Mouse (Mus musculus): ENCODE results near the gene Pdzd2.

- TF ChIP-seq FLI1 (IDR thresholded peaks at IDR 0.05; ENCODE audit: low read length) (no peak), GATA1 (IDR thresholded peaks at IDR 0.05; ENCODE audit: borderline replicate concordance, low read length) (no peak)
Observed at GRCm38 (mm10) chr15:12432320-12432719, 307.4 kb downstream of the Pdzd2 start.

Measured in megakaryocyte, embryonic 14.5 days (primary cell).